Mouse (Mus musculus) limb, embryonic 11.5 days (tissue): Measurements from ENCODE around the gene Cd63. TPM values are rescaled to one million over a fixed set of nuclear protein-coding genes. Genes with fewer than 3 reads are reported as not detected.

Experiments used
- ATAC-seq: fragments of 200-750 bp; cut with Nextera tagmentation; 2 replicates; pipeline ENCODE4 v1.8.0; 2017; ENCODE audit warnings: low read depth; ENCODE audit not compliant: insufficient number of reproducible peaks, low FRiP score, low TSS enrichment
- DNase-seq: peaks from one replicate; pipeline ENCODE4 v3.0.0-alpha.2; 2015; ENCODE audit warnings: low spot score
- H3K27ac ChIP-seq: fragments of 300-500 bp; sonication (generic); replicated peaks from 2 replicates; pipeline ENCODE4 v1.5.1; 2014; ENCODE audit warnings: low read depth, mild to moderate bottlenecking, low read length
- H3K27me3 ChIP-seq: fragments of 300-500 bp; sonication (generic); 2 replicates; pipeline ENCODE4 v1.6.1; 2014; ENCODE audit warnings: mild to moderate bottlenecking, low read length, mixed read lengths; ENCODE audit not compliant: control insufficient read depth, insufficient read depth
- H3K36me3 ChIP-seq: fragments of 300-500 bp; sonication (generic); 2 replicates; pipeline ENCODE4 v1.6.1; 2014; ENCODE audit warnings: mild to moderate bottlenecking, low read length, moderate library complexity, mixed read lengths; ENCODE audit not compliant: control insufficient read depth, insufficient read depth
- H3K4me1 ChIP-seq: fragments of 300-500 bp; sonication (generic); 2 replicates; pipeline ENCODE4 v1.6.1; 2014; ENCODE audit warnings: low read length, mixed read lengths; ENCODE audit not compliant: control insufficient read depth, insufficient read depth
- H3K4me2 ChIP-seq: fragments of 300-500 bp; sonication (generic); 2 replicates; pipeline ENCODE4 v1.6.1; 2014; ENCODE audit warnings: low read depth, mild to moderate bottlenecking, moderate library complexity; ENCODE audit not compliant: severe bottlenecking
- H3K4me3 ChIP-seq: fragments of 300-500 bp; sonication (generic); 2 replicates; pipeline ENCODE4 v1.5.1; 2014; ENCODE audit warnings: low read depth, low read length
- H3K9ac ChIP-seq: fragments of 300-500 bp; sonication (generic); 2 replicates; pipeline ENCODE4 v1.6.1; 2014; ENCODE audit warnings: mild to moderate bottlenecking, low read length
- H3K9me3 ChIP-seq: fragments of 300-500 bp; sonication (generic); 2 replicates; pipeline ENCODE4 v1.6.1; 2016; ENCODE audit warnings: low read length; ENCODE audit not compliant: control insufficient read depth
- WGBS: fragments of 180-500 bp; shearing (Covaris S2); extraction: QIAGEN DNeasy Blood & Tissue Kit; methylation state at CpG from one replicate; pipeline ENCODE4 v1.1.7; 2014; 5-methylcytosine and 5-hydroxymethylcytosine counted together
- polyA plus RNA-seq: library from polyadenylated mRNA; unstranded; fragments of >200 nt; fragmentation: Nextera tagmentation; extraction: Ambion mirVana; gene quantifications from 2 replicates; pipeline ENCODE4 v1.2.1, GENCODE M21; 2014

The Cd63 gene
- polyA plus RNA-seq, 1 experiment from 2014 or later, result 427 TPM

DNA sequence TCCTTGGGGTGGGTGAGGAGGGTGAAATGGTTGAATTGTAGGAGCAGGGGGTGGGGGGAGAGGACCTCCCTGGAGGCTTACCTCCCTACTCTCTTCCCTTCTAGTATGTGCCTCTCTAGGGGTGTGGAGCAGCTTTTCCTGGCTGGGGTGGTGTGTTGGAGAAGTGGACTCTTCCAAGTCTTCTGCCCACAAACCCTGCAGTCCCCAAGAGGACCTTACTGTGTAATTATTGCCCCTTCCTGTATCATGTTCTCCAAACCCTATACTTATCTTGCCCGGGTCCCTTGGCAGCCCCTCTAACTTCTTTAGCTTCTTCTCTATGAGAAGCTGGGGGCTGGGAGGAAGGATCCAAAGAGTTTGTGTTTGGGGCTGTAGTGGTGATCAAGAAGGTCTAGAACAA lies 4.0 kb upstream of the Cd63 start:
- Histone ChIP-seq H3K9me3 (no peaks in the 10 kb centered on the region), H3K4me2 (no peak overlapping the region), H3K27me3 (peaks cover 7% of the 10 kb centered on the region; the same call in 1 of the 2 replicates), H3K9ac (no peak overlapping the region), H3K27ac (no peak overlapping the region), H3K4me1 (no peaks in the 10 kb centered on the region), H3K36me3 (no peaks in the 10 kb centered on the region), H3K4me3 (no peak overlapping the region)
- WGBS, result 40% methylated on average over 1 of the region's 1 CpGs
- ATAC-seq (no peak), DNase-seq (no peak)

DNA sequence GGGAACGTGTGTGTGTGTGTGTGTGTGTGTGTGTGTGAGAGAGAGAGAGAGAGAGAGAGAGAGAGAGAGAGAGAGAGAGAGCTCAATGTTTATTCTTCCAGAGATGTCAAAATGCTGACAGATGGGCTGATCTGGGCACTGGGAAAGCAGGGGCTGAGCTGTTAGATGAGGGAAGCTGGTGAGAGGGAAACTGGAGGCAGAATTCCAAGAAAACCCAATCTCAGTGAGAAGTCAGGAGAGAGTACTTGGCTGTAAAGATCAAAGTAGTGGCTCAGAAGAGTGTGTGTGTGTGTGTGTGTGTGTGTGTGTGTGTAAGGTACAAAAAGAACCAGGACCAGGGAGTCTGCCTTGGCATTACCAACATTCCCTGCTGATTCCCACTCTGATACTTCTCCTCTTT lies 3.3 kb upstream of the Cd63 start:
- no peak for ATAC-seq
- Histone ChIP-seq H3K9ac (no peak overlapping the region), H3K36me3 (no peaks in the 10 kb centered on the region), H3K27ac (no peak overlapping the region), H3K4me2 (no peak overlapping the region), H3K4me1 (no peaks in the 10 kb centered on the region), H3K4me3 (no peak overlapping the region), H3K27me3 (peaks cover 7% of the 10 kb centered on the region; the same call in 1 of the 2 replicates), H3K9me3 (no peaks in the 10 kb centered on the region)
- 21% methylated on average over 1 of the region's 1 CpGs for WGBS
- DNase-seq, result no peak

DNA sequence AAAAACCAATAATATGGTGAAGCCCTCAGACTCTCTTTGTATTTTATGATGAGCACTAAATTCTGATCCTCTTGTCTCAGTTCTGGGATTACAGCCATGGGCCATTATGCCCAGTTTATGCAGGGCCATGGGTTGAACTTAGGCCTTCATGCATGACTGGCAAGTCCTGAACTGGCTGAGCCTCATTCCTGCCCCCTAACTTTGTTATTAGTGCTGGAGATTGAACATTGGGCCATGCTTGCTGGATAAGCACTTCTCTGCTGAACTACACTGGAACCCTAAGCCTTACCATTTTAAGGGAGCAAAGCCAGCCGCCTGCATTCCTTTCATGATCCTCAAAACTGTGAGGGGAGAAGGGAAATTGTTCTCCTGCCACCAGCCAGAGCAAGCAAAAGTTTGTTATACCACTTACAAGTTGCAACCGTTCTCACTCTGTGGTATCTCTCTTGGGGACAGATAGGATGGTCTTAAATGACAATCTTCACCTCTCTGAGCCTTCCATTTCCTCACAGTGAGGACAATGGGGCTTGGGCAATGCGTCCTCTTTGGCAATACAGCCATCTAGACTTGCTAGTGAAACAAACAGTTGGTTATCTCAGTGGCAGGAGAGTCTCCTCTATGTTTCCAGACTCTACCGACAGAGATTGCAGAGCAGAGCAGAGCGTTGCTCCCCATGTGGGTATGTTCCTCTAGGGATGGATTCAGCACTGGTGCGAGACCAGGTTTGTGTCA lies 864 bp upstream of the Cd63 start:
- ATAC-seq (no peak), DNase-seq (no peak)
- no peak overlapping the region for H3K27ac ChIP-seq
- H3K36me3 ChIP-seq, result no peaks in the 10 kb centered on the region
- no peaks in the 10 kb centered on the region for H3K9me3 ChIP-seq
- H3K4me2 ChIP-seq, result no peak overlapping the region
- peaks cover 7% of the 10 kb centered on the region; the same call in 1 of the 2 replicates for H3K27me3 ChIP-seq
- H3K9ac ChIP-seq, result no peak overlapping the region
- whole genome bisulfite sequencing, result 79% methylated on average over 6 of the region's 6 CpGs
- no peak overlapping the region for H3K4me3 ChIP-seq
- H3K4me1 ChIP-seq, result no peaks in the 10 kb centered on the region

DNA sequence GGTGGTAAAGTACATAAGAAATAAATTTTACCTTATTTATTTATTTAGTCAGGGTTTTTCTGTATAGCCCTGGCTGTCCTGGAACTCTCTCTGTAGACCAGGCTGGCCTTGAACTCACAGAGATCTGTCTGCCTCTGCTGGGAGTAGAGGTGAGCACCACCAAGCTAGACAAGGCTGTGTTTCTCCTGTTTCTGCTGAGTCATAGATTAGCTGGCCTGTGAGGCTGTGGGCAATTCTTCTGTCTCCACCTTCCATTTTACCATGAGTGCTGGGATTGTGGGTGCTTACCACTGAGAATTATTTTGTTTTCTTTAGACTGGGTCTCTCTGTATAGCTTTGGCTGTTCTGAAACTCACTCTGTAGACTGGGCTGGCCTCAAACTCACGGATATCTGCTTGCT lies 620 bp downstream of the Cd63 start:
- WGBS, result 94% methylated on average over 1 of the region's 1 CpGs
- H3K27me3 ChIP-seq, result peaks cover 5% of the 10 kb centered on the region; the same call in 1 of the 2 replicates
- H3K27ac ChIP-seq, result no peak overlapping the region
- H3K4me2 ChIP-seq, result no peak overlapping the region
- H3K4me3 ChIP-seq, result no peak overlapping the region
- DNase-seq (no peak), ATAC-seq (no peak)
- no peak overlapping the region for H3K9ac ChIP-seq
- H3K9me3 ChIP-seq, result no peaks in the 10 kb centered on the region
- H3K36me3 ChIP-seq, result no peaks in the 10 kb centered on the region
- no peaks in the 10 kb centered on the region for H3K4me1 ChIP-seq

DNA sequence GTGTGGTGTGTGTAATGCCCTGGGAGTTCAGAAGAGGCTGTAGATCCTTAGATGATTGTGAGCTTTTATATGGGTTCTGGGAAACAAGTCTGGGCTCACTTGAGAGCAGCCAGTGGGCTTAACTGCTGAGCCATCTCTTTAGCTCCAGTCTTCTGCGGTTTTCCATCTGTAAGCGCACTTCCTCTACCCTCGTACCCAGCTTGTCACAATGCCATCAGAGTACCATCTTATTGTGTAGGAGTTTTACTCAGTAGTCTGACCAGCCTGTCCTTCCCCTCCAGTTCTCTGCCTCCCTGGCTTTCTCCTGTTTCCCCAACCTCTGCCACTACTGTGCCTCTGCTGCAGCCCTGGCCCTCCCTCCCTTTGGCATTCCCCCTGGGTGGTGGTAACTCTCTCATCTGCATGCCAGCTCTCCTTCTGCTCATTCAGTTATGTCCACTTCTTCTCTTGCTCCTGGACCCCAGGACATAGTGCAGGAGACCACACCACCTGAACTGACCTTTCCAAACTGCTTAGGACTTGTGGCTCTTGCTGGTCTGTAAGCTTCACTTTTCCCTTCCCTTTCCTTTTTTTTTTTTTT lies 1.7 kb downstream of the Cd63 start:
- no peaks in the 10 kb centered on the region for H3K9me3 ChIP-seq
- H3K27me3 ChIP-seq, result no peaks in the 10 kb centered on the region
- no peaks in the 10 kb centered on the region for H3K36me3 ChIP-seq
- whole genome bisulfite sequencing, result 80% methylated on average over 3 of the region's 3 CpGs
- no peak overlapping the region for H3K4me2 ChIP-seq
- no peak overlapping the region for H3K4me3 ChIP-seq
- H3K9ac ChIP-seq, result no peak overlapping the region
- DNase-seq (no peak), ATAC-seq (no peak)
- no peak overlapping the region for H3K27ac ChIP-seq
- H3K4me1 ChIP-seq, result no peaks in the 10 kb centered on the region

DNA sequence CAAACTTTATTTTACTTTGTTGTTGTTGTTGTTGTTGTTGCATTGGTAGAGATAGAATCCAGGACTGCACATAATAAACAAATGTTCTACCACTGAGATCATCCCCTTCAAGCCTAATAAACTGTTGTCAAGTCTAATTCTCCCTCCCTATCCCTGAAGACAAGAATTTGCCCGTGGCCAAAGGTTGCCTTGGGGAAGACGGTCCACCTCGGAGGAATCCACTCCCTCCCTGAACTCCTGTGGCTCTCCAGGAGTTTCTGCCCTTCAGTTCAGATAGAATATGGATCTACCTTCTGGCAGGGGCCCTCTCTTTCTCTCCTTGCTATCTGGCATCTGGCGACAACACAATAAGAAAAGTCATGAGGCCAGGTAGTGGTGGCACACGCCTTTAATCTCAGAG lies 4.0 kb downstream of the Cd63 start:
- 73% methylated on average over 5 of the region's 5 CpGs for WGBS
- no peaks in the 10 kb centered on the region for H3K27me3 ChIP-seq
- no peak for ATAC-seq
- peaks cover 3% of the 10 kb centered on the region; the same call in 1 of the 2 replicates for H3K4me1 ChIP-seq
- H3K9me3 ChIP-seq, result no peaks in the 10 kb centered on the region
- no peak overlapping the region for H3K4me3 ChIP-seq
- H3K36me3 ChIP-seq, result no peaks in the 10 kb centered on the region
- no peak overlapping the region for H3K27ac ChIP-seq
- no peak for DNase-seq
- no peak overlapping the region for H3K4me2 ChIP-seq
- H3K9ac ChIP-seq, result no peak overlapping the region

DNA sequence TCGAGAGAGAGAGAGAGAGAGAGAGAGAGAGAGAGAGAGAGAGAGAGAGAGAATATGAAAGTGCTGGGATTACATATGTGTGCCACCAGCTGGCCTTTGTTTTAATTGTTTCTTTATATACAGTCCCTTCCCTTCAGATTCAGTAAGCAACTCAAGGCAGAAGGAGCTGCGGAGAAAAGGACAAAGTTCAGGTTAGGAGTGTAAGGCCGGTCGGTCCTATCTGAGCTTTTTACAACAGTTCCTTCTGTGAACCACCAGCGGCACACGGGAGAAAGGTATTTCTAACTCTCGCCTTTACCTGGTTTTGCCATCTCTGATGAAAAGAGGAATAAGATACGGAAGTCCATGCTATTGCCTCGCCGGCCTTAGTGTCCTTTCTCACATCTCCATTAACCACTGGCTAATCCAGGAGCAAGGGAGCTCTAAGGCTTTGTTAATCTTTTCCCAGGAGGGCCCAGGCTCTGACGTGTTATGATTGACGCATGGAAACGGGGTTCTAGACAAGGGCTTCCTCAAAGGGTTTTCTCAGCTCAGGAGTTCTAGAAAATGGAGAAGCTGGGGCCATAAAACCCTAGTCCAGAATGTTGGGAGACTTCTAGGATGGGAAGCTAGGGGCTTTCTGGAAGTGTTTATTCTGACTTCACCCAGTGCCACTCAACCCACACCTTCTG lies 8.1 kb downstream of the Cd63 start:
- peak overlapping the region; percentile 87 for H3K27ac ChIP-seq
- peak overlapping the region; percentile 95 for H3K9ac ChIP-seq
- no peak for DNase-seq
- peak overlapping the region; percentile 96 for H3K4me3 ChIP-seq
- peaks cover 4% of the 10 kb centered on the region for H3K36me3 ChIP-seq
- ATAC-seq, result no peak
- 64% methylated on average over 13 of the region's 13 CpGs for WGBS
- H3K9me3 ChIP-seq, result no peaks in the 10 kb centered on the region
- peak overlapping the region; percentile 45 for H3K4me2 ChIP-seq
- H3K27me3 ChIP-seq, result no peaks in the 10 kb centered on the region
- peaks cover 11% of the 10 kb centered on the region for H3K4me1 ChIP-seq

DNA sequence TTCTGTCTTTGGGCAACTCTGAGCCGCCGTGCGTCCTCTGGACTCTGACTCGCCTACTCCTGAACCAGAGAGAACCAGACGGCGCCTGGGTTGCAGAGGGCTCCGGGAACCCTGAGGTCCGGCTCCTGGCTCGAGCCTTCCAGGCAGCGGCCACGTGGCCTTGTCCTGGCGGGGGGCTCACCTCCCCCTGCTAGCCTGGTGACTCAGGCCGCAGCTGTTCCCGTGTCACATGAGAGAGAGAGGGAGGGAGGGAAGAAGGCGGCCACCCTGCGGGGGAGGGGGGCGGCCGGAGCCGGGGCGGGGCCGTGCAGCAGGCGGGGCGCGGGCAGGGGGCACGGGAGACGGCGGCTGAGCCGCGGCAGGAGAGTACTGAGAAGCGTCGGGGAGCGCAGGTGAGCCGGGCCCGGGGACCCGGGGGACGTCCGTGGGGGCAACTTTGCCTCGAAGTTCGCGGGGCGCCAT lies 8.8 kb downstream of the Cd63 start:
- H3K9me3 ChIP-seq, result no peaks in the 10 kb centered on the region
- ATAC-seq, result peak; percentile 85
- peaks cover 11% of the 10 kb centered on the region for H3K4me1 ChIP-seq
- WGBS, result under 1% methylated on average over 31 of the region's 41 CpGs
- peak overlapping the region; percentile 96 for H3K4me3 ChIP-seq
- H3K36me3 ChIP-seq, result peaks cover 6% of the 10 kb centered on the region
- H3K4me2 ChIP-seq, result peak overlapping the region; percentile 45
- H3K27ac ChIP-seq, result peak overlapping the region; percentile 87
- H3K9ac ChIP-seq, result peak overlapping the region; percentile 95
- peak; percentile 93 for DNase-seq
- H3K27me3 ChIP-seq, result no peaks in the 10 kb centered on the region
